Mouse (Mus musculus): ENCODE results near the gene Myl12a.

DNA sequence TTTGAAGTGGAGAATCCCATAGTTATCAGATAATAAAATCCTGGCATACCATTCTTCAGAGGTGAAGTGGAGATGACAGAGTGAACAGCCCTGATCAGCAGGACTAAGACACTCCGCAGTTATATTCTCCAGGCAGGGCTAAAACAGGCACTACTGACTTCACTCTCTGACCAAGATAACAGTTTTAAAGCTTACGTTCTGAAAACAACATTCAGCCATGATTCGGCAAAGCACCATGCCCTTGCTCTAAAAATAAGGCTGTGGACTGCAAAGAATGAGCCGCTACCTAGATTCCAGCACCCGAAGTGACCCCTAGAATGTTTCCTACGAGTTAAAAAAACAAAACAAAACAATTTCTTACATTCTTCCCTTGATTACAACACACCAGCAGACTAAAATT lies 4.8 kb downstream of the Myl12a start:
- TF ChIP-seq CTCF (IDR thresholded peaks at IDR 0.05; ENCODE audit: insufficient read depth, low read length) (no peak), POLR2A (IDR thresholded peaks at IDR 0.05; ENCODE audit: borderline replicate concordance, extremely low read depth, low read depth, low read length) (no peak)
